Mouse (Mus musculus) thymus, adult 18-20 months (tissue): ENCODE data around the gene Pml.

Source experiments
- DNase-seq, 2 experiments: peaks; one replicate each; pipeline ENCODE4 v3.0.0; 2022; ENCODE audit warnings: mixed read lengths in 2 of 2

Gene Pml

DNA sequence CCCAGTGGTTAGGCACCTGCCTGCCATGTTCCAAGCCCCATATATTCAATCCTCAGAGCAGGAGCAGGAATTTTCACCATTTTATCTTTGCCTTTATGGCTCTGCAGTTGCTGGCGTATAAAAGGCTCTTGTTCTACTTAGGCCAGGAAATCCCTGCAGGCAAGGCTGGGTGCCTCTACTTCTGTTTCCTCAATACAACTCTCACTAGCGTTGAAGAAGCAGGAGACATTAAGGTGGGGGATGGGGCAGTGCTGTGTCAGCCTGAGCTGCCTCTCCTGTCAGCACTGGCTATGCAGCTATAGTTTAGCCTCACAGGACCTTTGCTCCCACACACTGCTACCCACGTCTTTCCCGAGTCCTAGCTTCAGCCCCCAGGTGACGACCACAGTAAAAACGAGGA is 17.8 kb downstream of the Pml start:
- no peak for DNase-seq

DNA sequence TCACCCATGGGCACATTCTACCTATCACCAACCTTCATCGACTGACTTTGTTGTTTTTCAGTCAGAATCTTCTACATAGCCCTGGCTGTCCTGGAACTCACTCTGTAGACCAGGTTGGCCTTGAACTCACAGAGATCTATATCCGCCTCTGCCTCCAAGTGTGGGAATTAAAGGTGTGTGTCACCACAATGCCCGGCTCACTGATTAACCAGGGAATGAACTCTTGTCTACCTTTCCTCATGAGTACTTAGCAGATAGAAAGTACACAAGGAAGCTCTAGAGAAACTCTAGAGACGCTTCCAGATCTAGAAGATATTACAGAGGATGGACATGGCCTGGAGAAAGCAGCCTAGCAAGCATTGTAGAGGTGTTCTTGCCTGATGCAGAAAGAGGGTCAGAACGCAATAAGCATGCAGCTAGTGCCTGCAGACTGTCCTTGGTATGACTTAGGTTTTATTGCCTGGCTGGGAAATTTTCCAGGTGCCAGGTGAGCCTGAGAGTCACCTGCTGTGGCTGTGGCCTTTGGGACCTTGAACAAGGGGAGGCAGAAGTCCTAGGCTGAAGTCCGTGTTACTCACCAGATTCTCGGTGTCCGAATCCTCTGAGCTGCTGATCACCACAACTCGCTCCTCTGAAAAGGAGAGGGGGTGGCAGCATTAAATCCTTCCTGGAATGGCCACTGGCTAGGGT is 20.7 kb downstream of the Pml start:
- no peak for DNase-seq

DNA sequence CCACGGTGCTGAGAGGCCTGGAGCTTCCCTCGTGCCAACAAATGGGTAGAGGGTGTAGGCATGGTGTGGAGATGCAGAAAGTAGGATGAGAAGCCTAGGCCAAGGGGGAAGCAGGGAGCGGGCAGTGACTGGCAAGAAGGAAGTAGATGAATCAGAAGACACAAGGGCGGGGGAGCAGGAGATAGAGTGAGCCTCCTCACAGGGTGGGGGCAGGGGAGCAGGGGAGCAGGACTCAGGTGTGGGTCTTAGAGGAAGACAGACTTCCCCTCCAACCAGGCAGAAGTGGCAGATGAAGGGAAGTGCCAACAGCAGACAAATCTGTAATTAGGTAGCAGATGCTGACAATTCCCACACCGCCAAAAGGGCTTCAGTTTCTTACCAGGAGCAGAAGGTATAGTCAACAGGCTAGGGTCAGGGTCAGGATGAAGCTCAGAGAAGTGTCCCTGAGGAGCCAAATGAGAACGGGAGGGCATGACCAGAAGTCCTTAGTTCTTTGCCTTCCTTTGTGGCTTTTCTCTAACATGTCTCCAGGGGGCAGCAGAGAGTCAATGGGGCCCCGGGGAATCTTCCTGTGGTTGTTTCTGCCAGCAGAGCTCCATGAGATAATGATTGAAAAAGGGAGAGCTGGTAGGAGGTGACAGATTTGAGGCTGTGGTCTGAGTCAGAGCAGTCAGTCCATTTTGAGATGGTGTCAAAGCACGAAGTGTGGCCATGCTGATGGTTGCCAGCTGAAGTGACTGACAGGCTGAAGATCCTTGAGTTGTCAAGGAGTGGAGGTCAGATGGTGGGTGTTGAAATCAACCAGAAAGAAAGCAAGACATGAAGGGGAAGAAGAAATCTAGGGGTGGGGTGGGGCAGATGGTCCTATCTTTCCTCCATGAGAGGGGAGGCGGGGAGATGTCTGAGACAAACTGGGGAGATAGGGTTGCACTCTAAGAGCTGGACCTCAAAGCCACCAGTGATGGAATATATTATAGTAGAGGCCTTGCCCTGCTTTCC is 23.4 kb downstream of the Pml start:
- DNase-seq: peak in 1 of 2 experiments; percentile 30

DNA sequence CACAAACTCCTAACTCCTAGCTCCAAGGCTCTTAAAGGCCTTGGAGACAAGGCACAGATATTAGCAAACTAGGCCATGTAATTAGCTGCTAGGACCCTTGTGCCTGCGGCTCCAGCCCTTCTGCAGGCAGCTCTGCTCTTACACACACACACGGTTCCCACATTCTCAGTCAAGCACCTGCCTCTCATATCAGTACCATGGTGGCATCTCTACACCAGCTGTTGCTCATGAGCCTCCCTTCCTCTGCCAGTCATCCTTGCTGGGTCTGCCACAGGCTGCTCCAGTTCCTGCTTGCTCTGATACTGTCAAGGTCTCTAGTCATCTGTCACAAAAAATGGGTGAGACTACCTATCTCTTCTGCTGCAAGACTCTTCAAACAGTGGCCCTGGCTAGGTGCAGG is 25.2 kb downstream of the Pml start:
- no peak for DNase-seq

DNA sequence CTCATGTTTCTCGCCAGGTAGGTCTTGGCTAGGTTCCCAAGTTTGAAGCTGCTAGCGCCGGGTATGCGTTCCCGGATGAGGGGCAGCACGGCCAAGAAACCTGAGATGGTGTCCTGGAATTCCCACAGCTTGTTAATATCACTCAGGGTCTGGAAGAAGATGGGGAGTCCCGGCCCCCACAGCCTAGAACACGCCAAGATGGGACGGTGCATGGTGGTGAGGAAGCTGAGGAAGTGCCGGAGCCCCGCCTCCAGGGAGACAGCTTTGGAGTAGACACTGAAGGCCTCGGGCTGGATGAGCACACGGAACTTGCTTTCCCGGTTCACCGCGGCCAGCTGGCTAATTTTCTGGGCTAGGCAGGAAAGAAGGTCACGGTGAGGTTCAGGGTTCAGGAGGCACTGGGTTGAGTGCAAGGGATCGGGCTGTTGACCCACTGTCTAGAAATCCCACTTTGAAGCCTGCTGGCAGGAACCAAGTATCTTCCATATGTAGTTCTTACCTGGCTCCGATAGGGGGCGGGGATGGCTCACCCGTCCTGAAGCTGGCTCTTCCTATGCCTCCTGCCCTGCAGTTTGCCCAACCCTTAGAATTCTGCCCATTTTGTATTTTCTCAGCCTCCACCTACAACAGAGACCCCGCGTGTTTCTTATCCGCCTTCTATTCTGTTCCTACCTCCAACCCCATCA is 29.2 kb downstream of the Pml start:
- no peak for DNase-seq

DNA sequence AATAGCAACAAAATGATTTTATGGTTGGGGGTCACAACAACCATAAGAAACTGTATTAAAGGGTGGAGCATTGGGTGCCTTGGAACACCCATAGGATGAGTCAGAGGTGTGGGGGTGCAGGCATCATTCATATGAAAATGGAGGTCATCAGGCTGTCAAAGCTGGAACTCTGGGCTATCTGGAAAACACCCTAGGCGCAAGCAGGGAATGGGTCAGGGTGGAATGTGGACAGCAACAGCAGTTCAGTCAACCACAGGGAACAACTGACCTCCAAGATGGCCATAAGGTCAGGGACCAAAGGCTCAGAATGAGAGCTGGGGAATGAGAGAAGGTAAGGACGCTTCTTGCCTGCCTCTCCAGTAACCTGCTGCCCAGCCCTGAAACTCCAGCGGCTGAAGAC is 31.0 kb downstream of the Pml start:
- DNase-seq: no peak

DNA sequence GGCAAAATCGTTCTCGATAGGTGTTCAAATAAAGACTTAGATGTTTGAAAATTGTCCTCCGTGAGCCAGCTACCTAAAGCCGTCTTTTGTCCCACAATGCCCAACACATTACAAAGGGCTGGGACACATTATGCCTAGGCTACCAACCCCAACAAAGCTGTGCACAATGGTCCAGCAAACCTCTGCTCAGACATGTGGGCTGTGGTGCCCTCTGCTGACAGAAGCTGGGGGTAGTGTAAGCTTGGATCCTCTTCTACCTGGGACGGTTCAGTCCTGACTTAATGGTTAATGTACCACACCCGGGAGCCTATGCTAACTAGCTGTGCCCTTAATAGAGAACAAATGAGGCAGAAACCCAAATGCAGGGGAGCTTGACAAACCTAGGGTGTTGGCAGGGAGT is 33.2 kb downstream of the Pml start:
- no peak for DNase-seq

DNA sequence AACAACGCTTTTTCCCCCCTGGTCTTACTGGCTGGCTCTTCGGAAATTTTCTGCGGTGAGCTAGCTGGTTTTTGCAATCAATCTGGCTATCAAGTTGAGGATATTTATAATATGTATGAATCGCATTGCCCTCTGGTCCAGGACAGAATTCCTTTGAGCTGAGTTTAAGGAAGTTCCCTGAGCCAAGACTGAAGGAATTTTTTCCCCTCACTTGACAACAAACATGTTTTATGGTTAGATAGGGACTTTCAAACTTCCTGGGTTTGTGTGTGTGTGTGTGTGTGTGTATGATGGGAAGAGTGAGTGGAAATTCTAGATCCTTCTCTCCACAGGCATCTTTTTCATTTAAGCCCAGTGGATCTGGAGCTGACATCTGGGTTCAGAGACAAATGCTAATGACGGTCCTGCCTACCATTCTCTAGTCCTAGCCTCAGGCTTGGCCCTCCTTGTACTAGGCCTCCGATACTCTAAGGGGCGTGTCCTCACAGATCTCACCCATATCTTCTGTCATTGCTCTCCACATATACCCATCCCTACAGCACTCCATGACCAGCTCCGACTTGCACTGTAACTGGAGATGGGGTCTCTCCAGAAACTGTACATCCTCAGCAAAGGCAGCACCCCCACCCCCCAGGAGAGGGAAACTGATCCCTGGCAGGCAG is 34.9 kb downstream of the Pml start:
- no peak for DNase-seq

DNA sequence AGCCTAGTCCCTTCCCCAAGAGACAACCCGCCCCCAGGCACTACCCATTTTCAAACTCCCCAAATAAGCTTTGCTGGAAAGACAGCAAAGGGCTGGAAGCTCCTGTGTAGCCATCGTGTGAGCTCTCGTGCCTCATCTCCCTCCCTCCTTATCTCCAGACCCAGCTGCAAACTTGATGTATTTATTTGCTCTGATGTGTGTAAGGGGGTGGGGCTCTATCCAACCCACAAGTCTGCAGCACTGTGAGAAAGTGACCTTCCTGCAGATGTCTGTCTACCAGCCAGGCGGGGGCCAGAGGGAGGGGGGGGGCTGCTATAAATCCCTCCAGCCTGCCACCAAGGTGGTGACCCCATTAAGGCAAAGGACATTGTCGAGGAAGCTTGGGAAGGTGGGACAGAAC is 35.7 kb downstream of the Pml start:
- no peak for DNase-seq

DNA sequence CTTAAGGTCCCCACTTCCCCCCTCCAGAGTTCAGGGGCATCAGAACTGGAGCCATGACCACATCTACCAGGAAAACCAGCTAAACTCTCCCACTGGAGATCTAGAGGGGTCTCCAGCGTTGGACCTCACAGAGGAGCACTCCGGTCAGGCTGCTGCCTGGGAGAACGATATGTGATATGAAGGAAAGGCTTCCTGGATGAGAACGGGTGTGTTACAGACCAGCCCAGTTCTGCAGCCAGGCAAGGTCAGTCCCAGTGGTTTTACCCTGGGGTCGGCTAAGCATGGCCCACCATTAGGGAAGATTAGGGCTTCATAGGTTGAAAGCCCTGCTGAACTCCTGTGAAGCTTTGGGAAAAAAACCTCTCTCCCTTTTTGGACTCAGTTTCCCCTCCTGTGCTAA is 36.2 kb downstream of the Pml start:
- no peak for DNase-seq

DNA sequence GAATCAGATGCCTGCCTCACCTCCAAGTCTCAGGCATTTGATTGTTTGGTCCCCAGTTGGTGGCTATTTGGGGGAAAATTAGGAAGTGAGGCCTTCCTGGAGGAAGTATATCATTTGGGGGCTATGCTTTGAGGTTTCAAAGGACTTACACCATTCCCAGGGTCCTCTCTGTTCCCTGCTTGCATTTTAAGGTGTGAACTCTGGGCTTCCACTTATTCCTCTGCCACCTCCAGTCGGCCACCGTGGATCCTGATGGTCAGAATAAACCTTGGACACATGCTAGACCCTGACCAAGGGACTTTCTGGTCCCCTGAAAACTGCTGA is 39.3 kb downstream of the Pml start:
- DNase-seq: no peak

DNA sequence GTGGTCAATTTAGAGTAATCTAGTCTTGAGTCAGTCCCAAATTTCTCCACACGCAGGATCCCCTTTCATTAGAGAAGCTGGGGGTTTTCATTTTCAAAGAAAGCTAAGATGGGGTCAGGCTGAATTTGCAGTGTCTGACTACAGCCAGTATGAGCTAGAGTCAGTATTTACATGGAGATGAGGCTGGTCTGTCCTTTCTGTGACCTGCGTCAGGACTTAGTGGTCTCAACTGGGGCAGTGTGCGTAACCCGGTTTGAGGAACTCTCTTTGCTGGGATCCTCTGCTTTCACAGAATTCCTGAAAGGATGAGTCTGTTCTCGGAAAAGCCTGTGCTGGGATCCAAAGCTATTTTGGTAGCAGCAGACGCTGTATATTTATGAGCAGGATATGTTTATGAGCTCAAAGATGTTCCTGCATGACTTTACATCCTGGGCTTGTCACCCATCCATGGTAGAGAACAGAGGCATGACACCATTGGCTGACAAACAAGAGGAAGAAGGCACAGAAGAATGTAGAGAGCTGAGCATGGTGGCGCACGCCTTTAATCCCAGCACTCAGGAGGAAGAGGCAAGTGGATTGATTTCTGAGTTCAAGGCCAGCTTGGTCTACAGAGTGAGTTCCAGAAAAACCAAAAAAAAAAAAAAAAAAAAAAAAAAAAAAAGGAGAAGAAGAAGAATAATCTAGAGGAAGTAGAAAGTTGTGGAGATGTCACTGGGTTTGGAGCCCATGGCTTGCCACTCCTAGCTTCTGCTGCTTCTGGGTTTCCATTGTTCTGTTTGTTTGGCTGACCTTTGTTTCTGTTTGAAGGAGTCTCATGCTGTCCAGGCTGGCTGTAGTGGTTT is 39.9 kb downstream of the Pml start:
- DNase-seq: no peak

DNA sequence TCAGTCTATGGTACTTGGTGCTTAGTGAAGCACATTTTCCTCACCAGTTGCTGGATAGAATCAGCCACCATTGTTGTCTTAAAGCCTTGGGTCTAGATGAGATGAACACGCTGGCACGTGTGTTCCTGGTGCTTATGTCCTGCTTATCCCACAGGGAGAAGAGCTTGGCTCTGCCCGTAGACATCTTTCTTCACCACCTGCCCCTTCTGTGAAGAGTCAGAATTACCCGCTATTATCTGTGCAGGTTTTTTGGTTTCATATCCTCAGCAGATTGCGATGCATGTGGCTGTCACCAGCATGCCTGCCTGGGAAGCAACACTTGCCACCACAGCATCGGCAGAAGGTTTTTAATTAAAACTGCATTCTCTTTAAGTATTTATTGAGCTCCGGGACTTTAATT is 43.6 kb downstream of the Pml start:
- DNase-seq: no peak

DNA sequence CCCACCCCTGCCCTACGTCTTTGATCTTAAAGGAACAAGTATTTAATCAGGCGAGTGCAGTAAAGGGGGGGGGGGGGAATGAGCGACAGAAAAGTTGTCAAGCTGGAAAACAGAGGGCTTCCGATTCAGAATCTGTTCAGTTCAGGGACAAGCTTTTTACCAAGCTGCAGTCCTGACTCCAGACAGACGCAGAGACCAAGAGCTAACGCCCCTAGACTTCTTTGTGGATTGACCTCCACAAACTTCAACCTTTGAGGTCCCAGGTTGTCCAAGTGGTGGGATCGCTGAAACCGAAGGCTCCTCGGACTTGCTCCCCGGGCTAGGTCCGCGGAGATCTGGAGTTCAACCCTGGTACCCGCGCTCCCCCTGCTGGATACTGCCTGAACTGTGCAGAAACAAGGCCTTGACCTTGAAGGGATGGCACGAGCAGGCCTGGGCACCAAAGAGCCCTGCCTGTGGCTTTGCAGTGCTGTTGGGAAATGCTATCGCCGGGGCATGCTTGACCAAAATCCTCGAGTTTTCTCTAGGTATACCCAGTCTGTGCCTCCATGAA is 45.1 kb downstream of the Pml start:
- DNase-seq: peak; percentile 67 to 73

DNA sequence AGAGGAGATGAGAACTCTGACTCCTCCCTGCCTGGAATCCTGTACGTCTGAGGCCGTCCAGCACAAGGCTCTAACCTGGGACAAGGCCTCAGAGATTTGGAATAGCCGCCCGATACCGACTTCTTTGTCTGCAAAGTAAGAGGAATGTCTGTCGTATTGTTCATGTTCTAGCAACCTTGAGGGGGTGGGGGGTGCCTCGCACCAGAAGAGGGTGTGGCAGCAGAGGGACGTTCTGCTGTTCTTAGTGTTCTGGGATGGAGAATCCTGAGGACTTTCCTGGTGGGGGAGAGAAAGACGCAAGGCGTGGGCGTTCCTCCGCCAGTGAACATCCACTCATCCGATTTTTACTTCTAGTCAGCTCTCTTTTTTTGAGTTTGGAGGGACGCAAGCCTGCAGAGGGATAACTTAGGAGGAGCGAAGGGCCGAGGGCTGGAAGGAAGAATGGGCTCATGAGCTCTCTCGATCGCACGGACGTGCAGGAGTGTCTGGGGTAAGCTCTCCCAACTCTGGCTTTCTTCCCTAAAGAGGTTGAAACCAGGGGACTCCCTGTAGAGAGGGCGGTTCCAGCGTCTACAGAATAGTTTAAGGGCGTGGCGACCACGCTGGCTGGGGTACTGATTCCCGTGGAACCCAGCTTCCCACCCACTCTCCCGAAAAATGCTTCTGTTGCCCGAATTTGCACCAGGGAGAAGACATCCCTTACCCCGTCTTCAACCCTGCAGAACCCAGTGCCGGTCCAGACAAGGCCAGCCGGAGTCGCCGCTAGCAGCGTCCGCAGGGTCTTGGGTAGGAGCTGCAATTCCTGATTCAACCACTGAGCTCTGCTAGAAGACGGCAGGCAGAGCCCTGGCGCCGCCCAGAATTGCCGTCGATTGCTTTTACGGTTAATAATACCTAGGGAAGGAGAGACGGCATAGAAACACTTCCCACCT is 45.8 kb downstream of the Pml start, which contains the start of the genes Islr and Islr2:
Gene Islr, minus strand, starts transcription at position 791 of the 932 bp plus-strand sequence.
Gene Islr2, minus strand, starts transcription at position 804 of the 932 bp plus-strand sequence.
- DNase-seq: peak; percentile 31 to 35

DNA sequence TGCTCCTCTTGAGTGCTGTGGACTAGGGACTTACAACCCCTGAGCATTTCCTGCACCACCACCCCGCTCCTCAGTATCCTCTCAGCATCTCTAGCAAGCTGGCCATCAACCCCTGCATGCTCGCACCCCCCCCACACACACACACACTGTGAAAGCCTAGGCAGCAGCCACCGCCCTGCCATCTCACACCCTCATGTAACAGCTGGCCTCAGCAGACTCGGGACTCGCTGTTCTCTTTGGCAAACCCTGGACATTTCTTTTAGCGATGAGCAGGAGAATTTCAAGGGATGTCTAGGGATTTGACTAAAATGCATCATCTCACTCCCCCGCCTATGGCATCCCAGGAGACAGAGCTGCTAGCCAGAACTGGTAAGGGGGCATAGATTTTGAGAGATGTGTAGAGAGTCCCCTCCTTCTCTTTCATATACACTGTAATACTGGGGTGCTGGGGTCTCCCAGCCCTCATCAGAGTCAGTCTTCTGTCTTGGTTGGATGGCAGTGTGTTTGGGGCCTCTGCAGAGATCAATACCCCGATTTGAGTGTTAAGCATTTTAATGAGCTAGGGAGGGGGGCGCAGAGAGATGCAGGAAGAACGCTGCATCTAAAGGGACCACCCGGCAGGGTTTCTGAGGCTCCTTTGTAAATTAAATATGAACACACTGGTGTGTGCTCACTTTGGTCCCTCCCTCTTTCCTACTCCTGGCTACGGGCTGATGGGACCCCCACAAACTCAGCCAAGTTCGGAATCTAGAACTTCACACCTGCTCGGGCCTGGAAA is 46.7 kb downstream of the Pml start:
- no peak for DNase-seq

DNA sequence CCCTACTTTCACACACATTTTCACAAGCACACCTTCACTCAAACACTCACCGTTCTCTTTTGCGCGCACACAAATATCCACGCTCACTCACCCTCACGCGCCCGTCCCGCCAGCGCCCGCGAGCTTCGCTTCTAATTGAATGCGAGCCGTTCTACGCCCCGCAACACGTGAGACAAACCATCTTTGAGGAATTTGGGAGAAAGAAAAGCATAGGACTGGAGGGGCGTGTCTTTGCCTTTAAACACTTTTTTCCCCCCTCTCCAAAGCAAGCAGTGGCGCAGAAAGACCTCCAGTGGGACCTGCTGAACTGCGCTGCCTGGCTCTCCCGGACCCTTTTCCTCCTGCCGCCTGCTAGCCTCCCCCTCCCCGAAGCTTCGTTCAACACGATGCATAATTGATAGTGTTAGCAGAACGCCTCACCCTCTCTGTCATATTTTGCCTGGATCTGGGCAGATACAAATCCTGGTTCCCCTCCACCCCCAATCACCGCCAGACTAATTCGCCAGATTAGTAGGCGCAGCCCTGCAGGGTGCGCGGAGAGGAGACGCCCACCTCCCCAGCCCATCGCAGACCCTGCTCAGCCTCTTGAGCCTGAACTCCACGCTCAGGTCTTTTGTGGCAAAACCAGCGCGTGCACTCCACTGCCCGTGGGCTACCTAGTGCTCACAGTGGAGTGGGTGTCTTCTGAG is 47.6 kb downstream of the Pml start:
- DNase-seq: no peak

DNA sequence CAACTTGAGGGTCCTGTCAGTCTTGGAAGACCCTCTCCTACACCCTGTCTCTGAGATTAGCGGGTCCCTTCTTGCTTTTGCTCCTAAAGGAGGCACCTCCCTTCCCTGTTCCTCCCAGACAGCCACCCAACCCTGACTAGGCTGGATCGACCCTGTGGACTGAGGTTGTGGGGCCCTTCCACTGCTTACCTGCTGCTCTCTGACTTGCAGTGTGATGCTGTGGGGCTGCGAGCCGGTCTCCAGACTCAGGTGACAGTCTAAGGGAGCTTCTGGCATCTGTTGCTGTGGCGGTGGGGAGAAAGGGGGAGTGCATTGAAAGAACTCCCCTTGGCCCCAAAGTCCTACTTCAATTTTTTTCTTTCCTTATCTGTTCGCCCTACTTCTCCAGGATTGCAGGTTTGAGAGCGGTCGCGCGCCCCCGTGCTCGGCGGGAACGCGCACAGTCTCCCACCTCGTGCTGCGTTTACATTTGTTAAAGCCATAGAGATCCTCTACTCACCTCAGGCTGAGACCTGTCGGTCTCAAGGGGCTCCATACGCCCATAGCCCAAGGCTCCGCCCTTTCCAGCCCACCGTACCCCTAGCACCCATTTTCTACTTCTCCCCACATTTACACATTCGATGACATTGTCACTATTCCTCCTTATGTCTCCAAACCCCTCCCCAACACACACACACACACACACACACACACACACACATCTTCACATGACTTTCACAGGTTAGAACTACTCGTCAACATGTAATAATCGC is 48.3 kb downstream of the Pml start:
- DNase-seq: no peak
